Mouse (Mus musculus) gastrocnemius, adult 18-20 months (tissue): ENCODE data around the gene Hus1b. TPM values are rescaled to one million over a fixed set of nuclear protein-coding genes. Genes with fewer than 3 reads are reported as not detected.

Source experiments
- DNase-seq: peaks from one replicate; pipeline ENCODE4 v3.0.0; 2021; ENCODE audit warnings: low spot score
- long read RNA-seq, 2 experiments: library from polyadenylated mRNA; stranded (forward); transcript quantifications; one replicate each; pipeline ENCODE4 v2.0.0; 2021
- total RNA-seq, 2 experiments: library from RNA; stranded (reverse); gene quantifications; 2 replicates each; pipeline ENCODE4 v1.2.3; 2021

Gene Hus1b
- not detected for total RNA-seq
- long read RNA-seq, experiment 1: 0 reads
- long read RNA-seq, experiment 2: 0 reads

GRCm38 (mm10) chr13:30947540-30947939, at the start of gene Hus1b:
Gene Hus1b, minus strand, starts transcription at chr13:30947759.
- no peak for DNase-seq

- DNase-seq: no peak
Observed at GRCm38 (mm10) chr13:30994249-30994858, 46.8 kb upstream of the Hus1b start.

GRCm38 (mm10) chr13:30993819-30994218, 46.3 kb upstream of the Hus1b start:
- peak; percentile 41 for DNase-seq

DNA sequence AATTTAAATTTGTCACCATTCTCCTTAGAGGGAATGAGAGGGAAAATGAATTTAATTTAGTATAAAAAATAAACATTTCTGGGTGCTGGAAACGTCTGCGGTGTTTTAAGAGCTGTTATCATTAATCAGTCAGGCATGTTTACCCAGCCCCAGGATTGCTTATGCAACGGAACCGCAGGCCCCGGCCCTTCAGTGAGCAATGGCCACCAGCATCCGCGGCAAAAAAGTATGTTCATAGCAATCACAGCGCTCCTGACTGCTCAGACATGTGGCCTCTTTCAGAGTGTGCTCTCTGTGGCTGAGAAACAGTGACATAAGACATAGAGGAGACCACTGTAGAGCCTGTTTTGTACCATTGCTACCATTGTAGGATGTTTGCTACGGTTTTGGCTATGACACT, 42.7 kb upstream of the Hus1b start:
- no peak for DNase-seq

GRCm38 (mm10) chr13:30989710-30990109, 42.2 kb upstream of the Hus1b start:
- no peak for DNase-seq

DNA sequence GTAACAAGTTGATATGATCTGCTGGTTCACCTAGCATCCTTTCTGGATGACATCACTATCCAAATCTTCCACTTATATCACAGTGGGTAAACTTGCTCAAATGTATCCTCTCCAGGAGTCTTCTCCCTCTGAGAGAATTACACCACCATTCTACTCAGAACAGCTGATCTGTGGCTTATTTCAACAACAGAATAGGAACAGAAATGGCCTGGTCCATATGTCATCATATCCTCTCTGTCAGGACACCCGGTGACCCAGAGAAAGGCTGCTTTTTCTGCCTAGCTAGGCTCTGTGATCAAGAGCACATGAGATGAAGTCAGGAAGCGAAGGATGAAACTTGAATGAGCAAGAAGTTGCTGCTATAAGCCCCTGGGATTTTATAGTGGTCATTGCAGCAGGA, 40.1 kb upstream of the Hus1b start:
- no peak for DNase-seq

GRCm38 (mm10) chr13:30986934-30987455, 39.4 kb upstream of the Hus1b start:
- DNase-seq: no peak

DNA sequence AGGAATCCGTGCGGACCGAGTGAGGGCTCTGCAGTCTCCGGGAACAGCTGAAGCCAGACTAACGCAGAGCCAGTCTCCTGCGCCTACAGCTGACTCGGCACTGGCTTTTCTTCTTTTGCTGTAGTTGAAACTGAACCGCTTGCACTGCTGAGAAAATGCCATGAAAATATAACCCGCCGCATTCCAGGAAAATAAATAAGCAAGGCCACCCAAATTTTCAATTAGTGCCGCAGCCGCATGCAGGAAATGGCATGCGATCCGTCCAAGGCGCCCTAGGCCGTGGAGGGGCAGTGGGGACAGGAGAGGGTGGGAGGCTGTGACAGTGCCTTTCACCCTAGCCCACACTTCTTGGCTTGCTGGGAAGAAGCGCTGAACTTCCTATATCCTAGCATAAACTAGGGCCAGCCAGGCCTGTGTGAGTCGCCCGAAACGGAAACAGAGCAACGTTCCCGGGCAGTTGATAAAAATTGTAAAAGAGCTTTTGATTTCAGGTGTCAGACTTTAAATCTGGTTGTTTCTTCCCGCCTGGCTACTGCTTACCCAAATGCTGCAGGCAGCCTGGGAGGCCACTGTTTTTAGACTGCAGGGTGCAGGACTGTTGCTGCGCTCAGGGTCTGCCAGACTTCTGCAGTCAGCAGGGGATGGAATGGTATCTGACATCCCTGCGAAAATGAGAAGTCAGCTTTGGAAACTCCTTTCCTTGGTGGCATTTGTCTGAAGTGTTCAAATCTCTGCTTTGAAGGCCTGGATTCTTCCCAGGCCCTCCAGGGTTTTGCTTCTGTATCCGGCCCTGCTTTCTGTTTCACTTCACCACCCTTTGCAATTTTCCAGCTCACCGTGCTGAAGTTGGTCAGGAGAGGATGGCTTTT, 38.3 kb upstream of the Hus1b start:
- peak; percentile 57 for DNase-seq

DNA sequence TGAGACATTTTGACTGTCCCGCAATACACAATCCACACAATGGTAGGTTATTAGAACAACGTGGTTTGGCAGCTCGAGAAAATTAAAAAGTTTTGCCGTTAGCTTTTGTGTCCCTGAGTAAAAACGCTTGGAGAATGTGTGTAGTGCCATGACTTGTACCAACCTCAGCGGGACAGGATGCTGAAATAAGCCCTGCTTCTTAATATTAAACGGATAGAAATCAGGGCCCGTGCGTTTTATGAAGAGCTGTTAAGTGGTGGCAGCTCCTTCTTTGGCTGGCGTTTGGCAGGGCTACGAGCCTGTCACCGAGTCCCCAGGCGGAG, 37.7 kb upstream of the Hus1b start:
- no peak for DNase-seq

- DNase-seq: peak; percentile 55
Observed at GRCm38 (mm10) chr13:30981666-30982065, 34.1 kb upstream of the Hus1b start.

DNA sequence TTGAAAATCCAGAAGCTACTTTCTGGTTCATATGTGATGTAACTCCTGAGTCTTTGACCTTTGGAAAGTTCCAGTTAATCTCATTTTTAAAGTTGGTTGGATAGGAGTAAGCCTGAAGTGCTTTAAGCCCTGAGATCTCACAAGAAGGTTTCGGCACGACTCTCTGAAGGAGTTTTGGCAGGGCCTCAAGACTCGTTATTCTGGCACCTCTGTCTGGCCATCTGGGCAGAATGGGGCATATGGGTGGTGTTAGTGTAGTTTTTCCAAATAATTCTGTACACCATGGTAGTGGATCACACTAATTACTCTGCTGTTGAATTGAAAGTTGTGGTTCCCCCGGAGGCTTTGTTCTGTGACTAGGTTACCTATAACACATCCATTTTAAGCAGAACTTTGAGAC, 30.7 kb upstream of the Hus1b start:
- DNase-seq: no peak

DNA sequence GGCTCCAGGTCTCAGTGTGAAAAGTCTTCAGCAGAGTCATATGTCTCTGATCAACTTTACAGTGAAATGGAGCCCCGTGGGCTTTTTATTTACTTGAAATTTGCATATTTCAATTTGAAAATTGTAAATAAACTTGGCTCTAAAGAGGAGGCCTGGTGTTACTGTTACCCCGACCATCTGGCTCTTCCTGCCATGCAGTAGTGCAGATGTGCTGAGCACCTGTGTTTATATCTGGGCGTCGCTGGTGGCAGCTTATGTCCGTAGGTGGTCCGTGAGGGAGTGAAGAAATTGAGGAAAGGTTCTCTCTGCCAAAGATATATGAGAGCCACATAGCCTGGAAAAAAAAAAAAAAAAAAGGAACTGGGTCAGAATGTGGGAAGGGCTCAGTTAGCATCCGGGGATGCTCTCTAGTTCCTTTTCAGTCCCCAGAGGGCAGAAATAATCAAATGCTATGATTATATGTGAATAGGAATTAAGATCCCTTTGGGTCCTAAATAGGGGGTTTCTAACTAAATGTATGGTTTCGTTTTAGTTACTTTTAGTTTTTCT, 29.1 kb upstream of the Hus1b start:
- DNase-seq: no peak

DNA sequence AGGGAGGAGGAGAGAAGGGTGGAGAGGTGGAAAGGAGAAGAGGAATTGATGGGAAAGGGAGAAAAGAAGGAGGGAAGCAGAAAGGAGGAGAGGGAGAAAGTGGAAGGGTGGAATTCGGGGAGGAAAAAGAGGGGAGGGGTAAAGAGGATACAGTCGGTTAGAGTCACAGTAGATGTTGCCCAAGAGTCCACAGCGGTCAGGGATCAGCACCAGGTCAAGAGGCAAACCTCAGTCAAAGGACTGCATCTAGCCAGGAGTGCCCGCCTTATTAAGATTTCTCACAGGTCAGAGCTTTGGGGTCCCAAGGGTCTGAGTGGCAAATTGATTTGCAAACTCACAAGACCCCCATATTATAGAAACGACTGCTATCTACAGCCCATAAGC, 26.7 kb upstream of the Hus1b start:
- no peak for DNase-seq

- peak; percentile 81 for DNase-seq
Observed at GRCm38 (mm10) chr13:30973501-30974246, 26.1 kb upstream of the Hus1b start, which contains the start of the genes Exoc2 and Gm5447. Gene Exoc2, minus strand, starts transcription at chr13:30974093. Gene Gm5447, plus strand, starts transcription at chr13:30974204.

GRCm38 (mm10) chr13:30972102-30972501, 24.5 kb upstream of the Hus1b start:
- DNase-seq: no peak

DNA sequence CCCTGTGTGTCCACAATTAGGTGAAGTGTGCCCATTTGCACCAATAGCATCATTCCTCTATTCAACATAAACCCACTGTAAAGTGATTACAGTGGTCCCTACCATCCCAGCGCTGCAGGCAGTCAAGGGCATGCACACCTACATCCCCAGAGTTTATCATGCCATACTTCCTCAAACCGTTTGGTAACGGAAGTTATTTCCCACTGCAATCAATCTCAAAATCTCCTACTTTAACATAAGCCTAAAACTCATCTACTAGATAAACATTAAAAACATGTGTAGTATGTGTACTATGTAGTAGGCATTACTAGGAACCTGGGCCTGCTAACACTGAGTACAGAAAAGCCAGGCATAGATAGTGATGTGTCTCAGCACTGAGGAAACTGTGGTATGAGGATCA, 23.5 kb upstream of the Hus1b start:
- no peak for DNase-seq

DNA sequence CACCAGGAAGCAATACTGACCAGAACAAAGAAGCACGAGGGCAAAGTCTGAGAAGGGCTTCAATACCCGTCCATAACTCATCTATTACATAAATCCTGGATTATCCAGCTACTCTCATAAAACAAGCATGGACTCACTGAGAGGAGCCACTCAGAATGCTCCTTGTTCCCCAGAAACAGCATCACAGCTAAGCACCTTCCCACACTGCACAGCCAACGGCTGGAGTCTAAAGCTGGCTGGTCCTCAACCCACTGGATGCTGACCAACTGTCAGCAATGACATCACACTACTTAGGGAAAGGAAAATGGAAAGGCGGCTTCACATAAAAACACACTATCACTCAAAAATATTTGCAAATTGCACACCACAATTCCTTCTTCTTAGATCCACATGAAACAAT, 20.8 kb upstream of the Hus1b start:
- DNase-seq: no peak

DNA sequence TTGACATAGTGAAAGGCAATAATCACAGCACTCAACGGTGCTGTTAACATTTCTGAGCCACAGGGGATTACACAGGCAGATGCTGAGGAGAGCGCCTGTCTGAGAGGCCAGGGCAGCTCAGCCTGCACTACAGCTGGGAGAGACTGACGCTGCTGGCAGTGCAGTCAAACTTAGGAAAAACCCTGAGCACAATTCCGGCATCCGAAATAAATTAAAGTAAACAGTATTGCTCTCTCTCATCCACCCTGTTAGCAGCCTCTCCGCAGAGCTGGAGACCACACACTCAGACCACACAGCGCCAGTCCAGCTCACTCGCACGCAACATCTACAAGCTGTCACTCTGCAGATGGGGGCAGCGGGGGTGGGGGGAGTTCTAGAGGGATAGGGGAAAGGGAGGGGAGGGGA, 18.9 kb upstream of the Hus1b start:
- no peak for DNase-seq

GRCm38 (mm10) chr13:30961932-30962331, 14.4 kb upstream of the Hus1b start:
- DNase-seq: no peak

- no peak for DNase-seq
Observed at GRCm38 (mm10) chr13:30960714-30961113, 13.2 kb upstream of the Hus1b start.

- DNase-seq: no peak
Observed at GRCm38 (mm10) chr13:30953580-30953979, 6.0 kb upstream of the Hus1b start.

DNA sequence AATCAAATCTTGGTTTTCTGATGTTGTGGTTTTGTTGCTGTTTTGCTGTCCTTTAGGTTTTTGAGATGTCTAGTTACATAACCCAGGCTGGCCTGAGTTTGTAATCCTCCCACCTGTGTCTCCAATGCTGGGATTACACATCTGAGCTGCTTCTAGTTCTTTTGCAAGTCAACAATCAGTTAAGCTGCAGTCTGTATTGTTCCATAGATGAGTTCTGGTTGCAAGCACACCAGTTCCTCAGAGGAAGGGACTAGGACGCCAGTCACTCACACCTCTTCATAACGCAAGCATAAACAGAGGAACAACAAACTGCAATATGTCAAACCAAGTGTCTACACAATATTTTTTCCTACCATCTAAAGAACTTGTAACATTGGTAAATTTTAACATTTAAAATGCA, 4.5 kb upstream of the Hus1b start:
- no peak for DNase-seq
